Mouse (Mus musculus) embryonic facial prominence, embryonic 14.5 days (tissue): ENCODE measurements at regions not wholly inside any gene's neighbourhood (a gene's known extent, or its start where the extent isn't known, plus 50 kb on each side); places are given as distances from the start of the nearest gene placed in this dataset.

Experiments
- ATAC-seq: fragments of 200-750 bp; cut with Nextera tagmentation; 2 replicates; pipeline ENCODE4 v1.8.0; 2017; ENCODE audit warnings: low read depth, moderate number of reproducible peaks, moderate TSS enrichment
- DNase-seq: peaks from one replicate; pipeline ENCODE4 v3.0.0-alpha.2; 2015; ENCODE audit warnings: low spot score
- H3K27ac ChIP-seq: fragments of 300-500 bp; sonication (generic); replicated peaks from 2 replicates; pipeline ENCODE4 v1.5.1; 2014; ENCODE audit warnings: low read depth, mild to moderate bottlenecking, low read length, moderate library complexity
- H3K27me3 ChIP-seq: fragments of 300-500 bp; sonication (generic); replicated peaks from 2 replicates; pipeline ENCODE4 v1.6.1; 2014; ENCODE audit warnings: low read length; ENCODE audit not compliant: control insufficient read depth, insufficient read depth
- H3K36me3 ChIP-seq: fragments of 300-500 bp; sonication (generic); 2 replicates; pipeline ENCODE4 v1.6.1; 2014; ENCODE audit warnings: low read length, mixed read lengths; ENCODE audit not compliant: control insufficient read depth, insufficient read depth
- H3K4me1 ChIP-seq: fragments of 300-500 bp; sonication (generic); 2 replicates; pipeline ENCODE4 v1.6.1; 2014; ENCODE audit warnings: antibody characterized with exemption, low read length; ENCODE audit not compliant: control insufficient read depth, insufficient read depth
- H3K4me2 ChIP-seq: fragments of 300-500 bp; sonication (generic); 2 replicates; pipeline ENCODE4 v1.6.1; 2014; ENCODE audit warnings: low read depth, mild to moderate bottlenecking, low read length, moderate library complexity, mixed read lengths
- H3K4me3 ChIP-seq: fragments of 300-500 bp; sonication (generic); 2 replicates; pipeline ENCODE4 v1.5.1; 2014; ENCODE audit warnings: low read depth, mild to moderate bottlenecking, low read length
- H3K9ac ChIP-seq: fragments of 300-500 bp; sonication (generic); 2 replicates; pipeline ENCODE4 v1.6.1; 2014; ENCODE audit warnings: low read depth, mild to moderate bottlenecking, low read length, moderate library complexity, mixed read lengths
- H3K9me3 ChIP-seq: fragments of 300-500 bp; sonication (generic); 2 replicates; pipeline ENCODE4 v1.6.1; 2016; ENCODE audit warnings: low read length; ENCODE audit not compliant: control insufficient read depth
- WGBS: fragments of 180-500 bp; shearing (Covaris S2); extraction: QIAGEN DNeasy Blood & Tissue Kit; methylation state at CpG from one replicate; pipeline ENCODE4 v1.1.7; 2014; 5-methylcytosine and 5-hydroxymethylcytosine counted together

GRCm38 (mm10) chrX:158652226-158652625, 557.9 kb upstream of the Rps6ka3 start:
- H3K4me3 ChIP-seq, result no peak overlapping the region
- H3K27ac ChIP-seq, result no peak overlapping the region
- ATAC-seq, result no peak
- no peaks in the 10 kb centered on the region for H3K4me1 ChIP-seq
- H3K9me3 ChIP-seq, result no peaks in the 10 kb centered on the region
- H3K36me3 ChIP-seq, result no peaks in the 10 kb centered on the region
- peaks cover 3% of the 10 kb centered on the region; the same call in 1 of the 2 replicates for H3K27me3 ChIP-seq
- WGBS, result 77% methylated on average over 4 of the region's 4 CpGs
- H3K9ac ChIP-seq, result no peak overlapping the region
- DNase-seq, result no peak
- no peak overlapping the region for H3K4me2 ChIP-seq

- no peak overlapping the region for H3K4me2 ChIP-seq
- H3K4me3 ChIP-seq, result no peak overlapping the region
- H3K4me1 ChIP-seq, result no peaks in the 10 kb centered on the region
- no peak overlapping the region for H3K27ac ChIP-seq
- no peaks in the 10 kb centered on the region for H3K36me3 ChIP-seq
- H3K9me3 ChIP-seq, result no peaks in the 10 kb centered on the region
- H3K9ac ChIP-seq, result no peak overlapping the region
- DNase-seq, result no peak
- H3K27me3 ChIP-seq, result peaks cover 3% of the 10 kb centered on the region; the same call in 1 of the 2 replicates
- WGBS, result 72% methylated on average over 4 of the region's 4 CpGs
- no peak for ATAC-seq
Measured at GRCm38 (mm10) chrX:158656188-158656587, 553.9 kb upstream of the Rps6ka3 start.

GRCm38 (mm10) chrX:158694191-158694590, 515.9 kb upstream of the Rps6ka3 start:
- Histone ChIP-seq H3K9me3 (no peaks in the 10 kb centered on the region), H3K4me1 (no peaks in the 10 kb centered on the region), H3K4me2 (no peak overlapping the region), H3K4me3 (no peak overlapping the region), H3K36me3 (no peaks in the 10 kb centered on the region), H3K9ac (no peak overlapping the region), H3K27ac (no peak overlapping the region), H3K27me3 (no peaks in the 10 kb centered on the region)
- WGBS, result 82% methylated on average over 1 of the region's 1 CpGs
- ATAC-seq (no peak), DNase-seq (no peak)

GRCm38 (mm10) chrX:158703411-158703810, 506.7 kb upstream of the Rps6ka3 start:
- ATAC-seq, result peak; percentile 71; the same call in 1 of the 2 replicates
- 24% methylated on average over 3 of the region's 3 CpGs for WGBS
- H3K27ac ChIP-seq, result no peak overlapping the region; the same call in 1 of the 2 replicates

GRCm38 (mm10) chrX:158709811-158710210, 500.3 kb upstream of the Rps6ka3 start:
- H3K4me2 ChIP-seq, result no peak overlapping the region
- H3K4me3 ChIP-seq, result no peak overlapping the region
- no peak overlapping the region for H3K9ac ChIP-seq
- H3K9me3 ChIP-seq, result no peaks in the 10 kb centered on the region
- H3K27me3 ChIP-seq, result 0 out of 2 replicates have a peak, but pooled peaks cover 4% of the 10 kb centered on the region
- H3K4me1 ChIP-seq, result no peaks in the 10 kb centered on the region
- H3K27ac ChIP-seq, result no peak overlapping the region
- ATAC-seq (no peak), DNase-seq (peak; percentile 4)
- 75% methylated on average over 3 of the region's 3 CpGs for WGBS
- no peaks in the 10 kb centered on the region for H3K36me3 ChIP-seq

More at GRCm38 (mm10) chrX:158703411-158703810, 506.7 kb upstream of the Rps6ka3 start:
- H3K4me3 ChIP-seq, result no peak overlapping the region
- H3K27me3 ChIP-seq, result 0 out of 2 replicates have a peak, but pooled peaks cover 4% of the 10 kb centered on the region
- peak; percentile 69 for DNase-seq
- no peak overlapping the region for H3K9ac ChIP-seq
- no peaks in the 10 kb centered on the region for H3K9me3 ChIP-seq
- no peaks in the 10 kb centered on the region for H3K36me3 ChIP-seq
- H3K4me1 ChIP-seq, result no peaks in the 10 kb centered on the region
- no peak overlapping the region for H3K4me2 ChIP-seq

- no peaks in the 10 kb centered on the region for H3K36me3 ChIP-seq
- H3K4me3 ChIP-seq, result no peak overlapping the region
- H3K27me3 ChIP-seq, result no peaks in the 10 kb centered on the region
- ATAC-seq (no peak), DNase-seq (peak; percentile 12)
- no peak overlapping the region for H3K9ac ChIP-seq
- WGBS, result 63% methylated on average over 3 of the region's 3 CpGs
- no peaks in the 10 kb centered on the region for H3K9me3 ChIP-seq
- no peak overlapping the region for H3K27ac ChIP-seq
- no peaks in the 10 kb centered on the region for H3K4me1 ChIP-seq
- H3K4me2 ChIP-seq, result no peak overlapping the region
Measured at GRCm38 (mm10) chrX:158744738-158745137, 465.4 kb upstream of the Rps6ka3 start.

GRCm38 (mm10) chrX:158745766-158746541, 464.2 kb upstream of the Rps6ka3 start:
- Histone ChIP-seq H3K4me1 (no peaks in the 10 kb centered on the region), H3K9ac (no peak overlapping the region), H3K4me2 (no peak overlapping the region), H3K36me3 (no peaks in the 10 kb centered on the region), H3K27me3 (no peaks in the 10 kb centered on the region), H3K9me3 (no peaks in the 10 kb centered on the region), H3K4me3 (no peak overlapping the region), H3K27ac (no peak overlapping the region)
- no peak for ATAC-seq
- peak; percentile 13 for DNase-seq
- 59% methylated on average over 3 of the region's 3 CpGs for WGBS
